Mouse (Mus musculus): ENCODE measurements around the gene Crtac1.

Gene Crtac1

DNA sequence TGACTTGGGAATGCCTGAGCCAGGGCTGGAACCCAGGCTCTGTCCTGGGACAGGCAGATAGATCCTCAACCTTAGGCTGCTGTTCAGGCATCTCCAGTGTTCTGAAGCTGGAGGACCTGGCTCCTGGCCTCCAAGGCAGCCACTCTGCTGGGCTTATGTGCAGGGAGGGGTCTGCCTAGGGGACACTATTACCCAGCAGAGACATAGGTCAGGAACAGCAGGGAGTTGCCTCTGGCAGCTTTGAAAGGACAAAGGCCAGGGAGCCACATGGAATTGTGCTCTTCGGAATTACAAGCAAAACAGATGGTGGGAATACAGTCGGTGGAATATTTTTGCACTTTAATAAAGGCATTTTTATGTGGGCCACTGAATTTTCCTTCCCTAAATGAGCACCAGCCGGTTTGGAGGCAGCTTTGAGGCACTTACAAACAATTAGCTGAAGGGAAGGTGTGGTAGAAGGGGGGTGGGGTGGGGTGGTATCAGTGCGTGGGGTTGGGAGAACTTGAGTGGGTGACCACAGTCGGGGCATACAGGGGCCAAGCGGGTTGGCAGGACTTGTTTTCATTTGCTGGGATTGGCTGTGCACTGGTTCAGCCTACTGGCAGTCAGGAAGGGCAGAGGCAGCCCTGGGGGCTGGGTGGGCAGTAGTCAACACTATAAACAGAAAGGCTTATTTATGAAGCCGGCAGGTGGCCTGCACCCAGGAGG, 140.5 kb downstream of the Crtac1 start:
- in situ Hi-C loops (cut with MseI, MboI), result no loop called here

DNA sequence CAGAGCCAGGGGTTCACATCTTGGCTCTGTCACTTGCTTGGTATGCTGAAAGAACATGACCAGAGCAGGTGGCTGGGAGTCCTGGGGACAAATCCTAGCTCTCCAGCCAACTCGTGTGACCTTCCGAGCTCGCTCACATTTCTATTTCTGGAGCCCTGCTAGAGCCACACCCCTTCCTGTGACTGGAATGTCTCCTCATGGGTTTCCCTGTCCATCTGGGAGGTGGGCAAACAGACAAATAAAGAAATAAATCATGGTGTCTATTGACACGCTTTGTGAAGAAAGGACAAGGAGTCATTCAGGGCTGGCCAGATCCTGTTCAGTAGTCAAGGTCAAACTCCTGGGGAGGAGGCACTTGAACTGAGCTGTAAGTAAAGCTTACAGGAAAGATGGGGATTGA, 143.2 kb downstream of the Crtac1 start:
- in situ Hi-C loops (cut with MseI, MboI), result no loop called here

DNA sequence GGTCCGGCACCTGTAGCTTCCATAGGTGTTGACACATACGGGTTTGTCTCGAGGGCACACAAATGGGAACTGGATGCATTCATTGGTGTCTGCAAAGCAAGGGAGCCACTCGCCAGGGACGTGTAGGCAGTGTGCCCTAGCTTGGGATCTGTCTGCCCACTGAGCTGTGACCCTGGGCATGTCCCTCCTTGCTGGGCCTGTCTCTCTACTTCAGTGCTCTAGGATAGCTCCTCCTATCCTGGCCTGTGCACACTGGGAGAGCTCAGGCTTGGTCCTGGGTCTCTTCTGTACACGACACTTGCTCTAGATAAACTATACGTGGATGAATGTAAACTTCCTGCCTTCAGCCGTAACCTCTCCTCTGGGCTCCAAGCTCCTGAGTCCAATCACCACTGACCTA, 147.4 kb downstream of the Crtac1 start:
- in situ Hi-C loops (cut with MseI, MboI), result no loop called here

DNA sequence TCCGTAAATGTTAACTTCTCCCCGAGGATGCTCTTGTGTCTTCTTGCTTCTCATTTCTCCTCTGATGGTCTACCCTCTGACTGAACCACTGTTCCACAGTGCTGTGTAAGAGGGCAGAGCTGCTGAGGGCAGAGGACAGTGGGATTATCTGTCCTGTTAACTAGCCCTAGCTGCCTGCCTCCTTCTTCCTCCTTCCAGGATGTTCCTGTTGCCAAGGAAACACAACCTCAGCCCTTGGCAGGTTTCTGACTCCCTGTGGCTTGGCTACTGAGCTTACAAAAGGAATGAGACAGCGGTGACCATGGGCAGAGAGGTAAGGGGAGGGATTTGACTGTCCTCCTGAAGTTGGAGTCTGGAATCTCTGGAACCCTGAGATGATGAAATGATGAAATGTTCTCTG, 152.0 kb downstream of the Crtac1 start:
- in situ Hi-C loops (cut with MseI, MboI), result no loop called here

DNA sequence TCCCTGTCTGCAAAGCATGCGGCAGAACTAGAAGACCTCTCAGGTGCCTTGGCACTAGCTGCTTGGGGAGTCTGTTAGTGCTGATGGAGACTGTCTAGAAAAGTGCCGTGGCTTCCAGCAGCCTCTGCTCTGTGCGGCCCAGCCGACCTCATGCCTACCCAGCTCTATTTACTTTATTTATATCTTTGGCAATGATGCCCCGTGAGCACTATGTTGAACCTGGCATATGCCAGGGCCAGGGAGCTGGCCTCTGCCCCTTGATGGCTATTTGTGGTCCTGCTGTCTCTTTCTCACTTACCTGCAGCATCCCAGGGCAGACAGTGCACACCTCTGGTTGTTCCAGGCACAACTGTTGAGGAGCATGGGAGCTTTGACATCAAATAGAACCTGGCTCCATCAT, 153.1 kb downstream of the Crtac1 start:
- in situ Hi-C loops (cut with MseI, MboI), result no loop called here

DNA sequence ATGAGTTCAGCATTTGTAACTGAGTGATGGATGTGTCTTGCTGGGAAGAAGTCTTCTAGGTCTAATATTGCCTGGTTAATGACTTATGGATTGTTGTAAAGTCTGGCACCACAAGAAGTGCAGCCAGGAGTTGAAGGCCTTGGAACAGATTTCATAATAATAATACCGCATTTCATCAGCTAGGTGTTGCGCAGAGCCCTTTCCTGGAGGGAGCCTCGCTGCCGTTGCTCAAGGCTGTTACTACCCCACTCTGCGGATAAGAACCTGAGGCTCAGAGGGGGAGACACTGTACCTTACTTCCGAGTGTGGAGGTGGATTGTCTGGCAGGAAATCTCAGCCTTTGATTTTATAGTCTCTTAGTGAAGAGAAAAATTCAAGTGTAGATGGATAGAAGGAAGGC, 154.3 kb downstream of the Crtac1 start:
- in situ Hi-C loops (cut with MseI, MboI), result no loop called here

DNA sequence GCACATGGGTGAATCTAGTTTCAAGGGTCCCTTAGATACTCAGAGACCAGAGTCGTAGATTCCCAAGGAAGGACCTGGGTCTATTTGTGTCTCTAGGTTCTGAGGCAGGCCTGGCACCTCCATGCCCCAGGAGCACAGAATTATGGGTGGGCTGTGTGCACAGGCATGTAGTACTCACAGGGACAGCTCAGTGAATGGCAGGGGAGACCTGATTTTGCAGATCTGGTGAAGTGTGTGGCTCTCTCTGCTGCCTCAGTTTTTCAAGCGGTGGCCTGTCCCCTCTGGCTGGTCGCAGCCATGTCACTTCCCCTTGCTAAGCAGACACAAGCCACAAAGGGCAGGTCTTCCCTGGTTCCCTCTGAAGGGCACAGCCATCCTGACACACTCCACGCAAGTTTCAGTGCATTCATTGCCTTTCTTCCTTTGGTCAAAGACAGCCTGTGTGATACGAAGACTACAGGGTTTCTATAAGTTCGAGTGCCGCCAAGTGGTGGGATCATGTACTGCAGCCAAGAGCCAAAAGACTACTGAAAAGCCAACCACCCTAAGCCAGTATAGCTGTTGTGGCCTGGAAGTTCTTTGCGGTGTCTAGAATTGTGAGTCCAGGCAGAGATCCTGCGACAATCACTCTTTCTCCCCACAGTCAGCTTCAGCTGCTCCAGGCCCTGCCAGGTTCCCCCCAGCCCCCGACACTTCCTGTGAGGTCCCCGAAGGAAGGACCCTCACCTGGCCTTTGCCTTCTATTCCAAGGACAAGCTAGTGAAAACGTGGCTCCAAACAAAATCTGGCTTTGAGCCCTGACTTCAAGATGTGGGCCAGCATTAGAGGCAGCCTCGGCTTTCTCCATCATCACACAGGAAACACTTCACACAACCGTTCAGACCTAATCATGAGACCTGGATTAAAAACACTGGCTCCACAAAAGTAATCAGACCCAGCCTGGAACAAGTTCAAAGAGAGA, 159.3 kb downstream of the Crtac1 start:
- in situ Hi-C loops (cut with MseI, MboI), result loop anchor here (5.0 kb wide), 2 partner anchors 55 to 80 kb away; no protein-coding TSS in a partner anchor

DNA sequence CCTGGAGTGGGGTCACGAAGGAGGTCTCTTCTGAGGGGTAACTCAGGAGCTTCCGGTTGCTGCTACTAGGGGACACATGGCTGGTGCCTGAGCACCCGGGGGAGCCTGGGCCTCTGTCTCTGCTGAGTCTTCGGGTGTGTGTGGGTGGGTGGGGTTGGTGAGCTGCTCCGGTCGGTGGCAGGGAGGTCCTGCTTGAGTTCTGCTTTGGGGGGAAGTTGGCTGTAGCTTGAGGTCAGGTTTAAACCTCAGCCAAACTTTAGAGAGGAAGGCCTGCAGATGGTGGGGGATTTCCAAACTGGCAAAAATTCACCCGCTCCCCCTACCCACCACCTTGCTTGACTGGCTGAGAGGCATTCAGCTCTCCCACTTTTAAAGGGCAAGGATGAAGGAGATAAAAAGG, 160.4 kb downstream of the Crtac1 start:
- in situ Hi-C loops (cut with MseI, MboI), result loop anchor here (5.0 kb wide), 2 partner anchors 54 to 79 kb away; no protein-coding TSS in a partner anchor

DNA sequence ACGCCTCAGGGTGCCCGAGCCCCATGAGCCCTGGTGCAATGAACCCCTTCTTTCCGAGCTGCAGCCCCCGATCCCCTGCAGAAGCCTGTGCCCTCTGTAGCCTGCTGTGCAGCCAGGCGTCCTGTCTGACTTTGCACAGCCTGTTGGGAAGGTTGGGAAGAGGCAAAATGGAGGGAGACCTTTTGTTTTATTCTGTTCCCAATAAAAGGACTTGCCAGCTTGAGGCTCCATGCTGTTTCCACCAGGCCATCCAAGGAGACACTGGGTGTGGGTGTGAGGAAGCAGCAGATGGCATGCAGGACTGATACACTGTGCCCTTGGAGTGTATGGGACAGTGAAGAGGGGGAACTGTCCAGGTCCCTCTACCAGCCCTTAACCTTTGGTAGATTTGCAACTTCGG, 161.5 kb downstream of the Crtac1 start:
- in situ Hi-C loops (cut with MseI, MboI), result loop anchor here (5.0 kb wide), 2 partner anchors 53 to 78 kb away; no protein-coding TSS in a partner anchor

DNA sequence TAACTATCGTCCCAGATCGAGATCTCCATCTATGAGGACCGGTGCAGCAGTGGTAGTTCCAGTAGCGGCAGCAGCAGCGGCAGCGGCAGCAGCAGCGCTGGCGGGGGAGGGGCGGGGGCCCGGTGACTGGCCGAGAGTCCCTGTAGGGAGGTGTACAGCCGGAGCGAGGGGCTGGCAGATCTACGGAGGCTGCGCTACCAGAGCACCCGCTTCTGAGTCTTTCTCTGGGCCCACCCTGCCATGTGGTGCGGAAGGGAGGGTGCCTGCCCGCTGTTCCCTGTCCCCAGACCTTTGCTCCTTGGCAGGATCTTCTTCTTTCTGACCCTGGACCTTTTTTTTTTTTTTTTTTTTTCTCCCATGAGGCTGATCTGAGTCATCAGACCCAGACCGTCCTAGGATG, 163.2 kb downstream of the Crtac1 start:
- in situ Hi-C loops (cut with MseI, MboI), result no loop called here

DNA sequence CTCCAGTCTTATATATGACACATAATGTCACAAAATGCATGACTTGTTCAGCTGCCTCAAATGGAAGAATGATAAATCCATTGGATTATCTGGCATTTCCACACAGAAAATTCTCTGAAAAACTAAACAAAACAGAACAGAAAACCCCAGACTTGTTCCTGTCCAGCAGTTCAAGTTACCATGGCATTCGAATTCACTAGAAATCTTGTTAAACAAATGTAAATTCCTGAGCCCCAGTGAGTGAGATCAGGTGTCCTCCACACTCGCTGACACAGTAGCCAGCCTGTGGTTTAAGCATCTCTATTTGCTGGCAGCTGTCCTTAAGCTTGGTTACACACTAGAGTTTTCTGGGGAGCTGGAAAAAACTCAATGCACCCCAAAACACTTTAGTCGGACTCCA, 168.1 kb downstream of the Crtac1 start:
- in situ Hi-C loops (cut with MseI, MboI), result no loop called here

DNA sequence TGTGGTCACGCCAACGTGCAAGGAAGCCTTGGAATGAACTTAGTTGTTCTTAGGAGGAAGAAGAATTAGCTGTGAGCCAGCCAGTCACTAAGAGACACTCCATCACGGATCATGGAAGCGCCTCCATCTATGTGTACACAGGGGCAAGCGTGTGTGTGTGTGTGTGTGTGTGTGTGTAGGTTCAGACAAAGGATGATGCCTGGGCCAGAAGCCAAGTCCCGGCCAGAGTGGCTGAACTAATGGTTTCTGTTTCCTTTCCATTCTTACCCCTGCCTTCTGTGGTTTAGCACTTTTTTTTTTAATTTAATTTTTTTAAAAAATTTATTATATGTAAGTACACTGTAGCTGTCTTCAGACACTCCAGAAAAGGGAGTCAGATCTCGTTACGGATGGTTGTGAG, 171.1 kb downstream of the Crtac1 start:
- in situ Hi-C loops (cut with MseI, MboI), result no loop called here

DNA sequence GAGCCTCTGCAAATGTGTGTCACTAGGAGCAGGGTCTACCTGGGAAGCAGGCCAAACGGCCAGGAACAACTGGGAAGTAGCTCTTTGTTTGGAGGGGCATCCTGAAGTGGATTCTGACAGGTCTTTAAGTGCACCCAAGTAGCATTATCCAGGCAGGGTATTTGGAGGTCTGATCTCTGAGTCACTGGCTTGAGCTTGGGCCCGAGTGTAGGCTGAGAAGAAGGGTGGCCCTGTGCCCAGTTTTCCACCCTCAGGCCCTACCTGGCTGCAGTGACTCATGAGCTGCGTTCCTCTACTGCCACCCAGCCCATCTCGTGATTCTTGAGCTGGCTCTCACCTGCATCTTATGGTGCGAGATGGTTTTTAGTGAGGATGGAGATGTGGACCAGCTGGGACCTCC, 173.0 kb downstream of the Crtac1 start:
- in situ Hi-C loops (cut with MseI, MboI), result no loop called here

DNA sequence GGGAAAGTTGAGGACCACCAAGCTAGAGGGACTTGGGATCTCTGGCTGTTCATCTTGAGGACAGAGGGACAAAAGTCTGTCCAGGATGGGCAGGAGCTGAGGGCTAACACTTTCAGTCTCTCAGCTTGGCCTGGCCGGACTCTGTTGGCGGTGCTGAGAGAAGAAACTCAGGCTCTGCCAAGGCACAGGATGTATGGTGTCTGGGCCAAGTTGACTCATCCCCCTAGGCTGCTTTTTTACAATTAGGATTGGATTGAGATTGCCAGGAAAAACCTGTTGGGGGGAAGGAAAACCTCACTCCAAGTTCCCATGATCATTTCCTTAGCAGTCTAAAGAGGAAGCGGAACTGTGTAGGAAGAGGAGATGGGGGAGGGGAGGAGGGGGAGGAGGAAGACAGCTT, 173.6 kb downstream of the Crtac1 start:
- in situ Hi-C loops (cut with MseI, MboI), result no loop called here

DNA sequence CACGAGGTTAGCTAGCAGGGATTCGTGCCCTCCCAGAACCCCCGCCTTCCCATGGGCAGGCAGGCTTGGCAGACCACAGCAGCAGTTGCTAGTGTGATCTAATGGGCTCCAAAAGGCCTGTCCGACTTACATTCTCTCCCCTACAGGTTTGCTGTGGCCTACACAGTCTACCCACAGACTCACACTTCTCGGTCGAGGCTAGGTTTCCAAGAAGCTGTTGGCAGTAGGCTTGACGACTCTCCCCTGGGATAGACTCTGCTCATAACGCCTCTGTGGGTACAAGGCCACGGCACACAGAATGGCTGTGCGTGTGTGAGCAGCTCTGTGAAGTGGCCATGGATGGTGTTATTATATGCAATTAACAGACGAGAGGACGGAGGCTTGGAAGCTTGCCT, 174.3 kb downstream of the Crtac1 start:
- in situ Hi-C loops (cut with MseI, MboI), result no loop called here

DNA sequence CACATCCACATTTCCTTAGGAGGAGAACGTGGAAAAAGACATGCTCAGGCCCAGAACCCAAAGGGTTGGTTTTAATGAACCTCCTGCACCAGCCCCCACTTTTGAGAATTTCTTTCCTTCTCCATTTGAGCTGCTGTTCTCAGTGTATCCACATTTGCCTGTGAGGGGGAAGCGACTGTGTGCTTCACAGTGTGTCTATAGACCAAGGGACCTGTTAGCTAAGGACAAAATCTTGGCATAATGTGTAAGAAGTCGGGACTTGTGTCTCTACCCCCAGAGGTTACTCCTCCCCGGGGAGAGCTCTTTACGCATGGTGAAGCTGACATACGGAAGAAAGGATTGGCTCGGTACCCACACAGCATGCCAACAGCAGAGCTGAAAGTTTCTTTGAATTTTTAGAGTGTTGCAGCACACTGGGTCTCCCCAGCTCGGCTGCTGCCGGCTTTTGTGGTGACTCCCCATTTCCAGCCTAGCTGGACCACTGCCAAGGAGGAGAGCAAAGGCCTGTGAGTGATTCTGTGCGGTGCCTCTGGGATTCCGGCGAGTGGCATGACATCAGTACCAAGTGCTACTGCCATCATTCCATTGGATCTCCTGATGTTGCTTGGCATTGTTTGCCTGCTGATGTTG, 174.9 kb downstream of the Crtac1 start:
- in situ Hi-C loops (cut with MseI, MboI), result no loop called here

DNA sequence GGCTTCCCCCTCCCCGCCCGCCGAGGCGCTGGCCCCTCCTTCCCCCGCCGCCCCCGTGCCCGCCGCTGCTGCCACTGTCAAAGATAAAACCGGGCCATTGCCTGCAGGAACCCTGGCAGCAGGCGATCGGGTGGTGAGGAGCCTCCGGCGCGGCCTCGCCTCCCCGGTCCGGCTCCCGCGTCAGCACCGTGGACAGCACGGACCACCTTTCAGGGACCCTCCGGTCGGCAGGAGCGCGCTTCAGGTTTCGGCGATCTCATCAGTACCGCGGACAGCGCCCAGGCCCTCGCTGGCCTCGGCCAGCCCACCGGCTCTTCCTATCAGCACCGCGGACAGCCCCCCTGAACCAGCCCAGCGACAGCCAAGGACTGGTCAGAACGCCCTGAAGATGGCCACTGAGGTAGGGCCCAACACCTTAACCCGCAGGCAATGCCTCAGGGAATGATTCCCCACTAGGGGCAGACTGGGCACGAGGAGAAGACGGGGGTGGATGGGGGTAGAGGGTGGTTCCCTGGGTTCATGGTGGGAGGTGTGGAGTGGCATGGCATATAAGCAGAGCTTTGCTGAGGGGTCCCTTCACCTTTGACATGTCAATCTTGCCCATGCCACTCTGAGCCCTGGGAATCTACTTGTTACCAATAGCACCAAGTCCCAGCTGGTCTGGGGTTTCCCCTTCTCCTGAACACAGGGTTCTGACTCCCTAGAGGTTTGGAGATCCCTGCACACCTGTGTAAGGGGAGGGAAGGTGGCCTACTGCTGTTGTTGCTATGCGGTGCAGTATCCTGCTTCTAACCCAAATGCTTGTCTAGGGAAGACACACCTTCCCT, 175.6 kb downstream of the Crtac1 start:
- in situ Hi-C loops (cut with MseI, MboI), result no loop called here

DNA sequence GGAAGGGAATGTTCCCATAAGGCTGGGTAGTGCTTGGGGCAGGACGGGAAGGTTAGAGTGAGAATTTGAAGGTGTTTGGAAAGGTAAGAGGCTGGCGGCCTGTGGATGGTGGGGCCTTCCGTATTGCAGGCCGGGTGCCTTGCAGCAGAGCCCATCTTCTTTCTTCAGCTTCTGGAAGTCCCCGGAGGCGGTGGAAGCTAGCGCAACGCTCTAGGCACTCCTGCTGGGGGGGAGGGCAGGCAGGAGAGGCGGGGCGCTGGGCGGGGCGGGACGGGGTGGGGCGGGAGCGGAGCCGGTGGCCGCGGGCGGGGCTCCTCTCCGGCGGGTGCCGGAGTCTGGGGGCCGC, 176.2 kb downstream of the Crtac1 start:
- in situ Hi-C loops (cut with MseI, MboI), result no loop called here

DNA sequence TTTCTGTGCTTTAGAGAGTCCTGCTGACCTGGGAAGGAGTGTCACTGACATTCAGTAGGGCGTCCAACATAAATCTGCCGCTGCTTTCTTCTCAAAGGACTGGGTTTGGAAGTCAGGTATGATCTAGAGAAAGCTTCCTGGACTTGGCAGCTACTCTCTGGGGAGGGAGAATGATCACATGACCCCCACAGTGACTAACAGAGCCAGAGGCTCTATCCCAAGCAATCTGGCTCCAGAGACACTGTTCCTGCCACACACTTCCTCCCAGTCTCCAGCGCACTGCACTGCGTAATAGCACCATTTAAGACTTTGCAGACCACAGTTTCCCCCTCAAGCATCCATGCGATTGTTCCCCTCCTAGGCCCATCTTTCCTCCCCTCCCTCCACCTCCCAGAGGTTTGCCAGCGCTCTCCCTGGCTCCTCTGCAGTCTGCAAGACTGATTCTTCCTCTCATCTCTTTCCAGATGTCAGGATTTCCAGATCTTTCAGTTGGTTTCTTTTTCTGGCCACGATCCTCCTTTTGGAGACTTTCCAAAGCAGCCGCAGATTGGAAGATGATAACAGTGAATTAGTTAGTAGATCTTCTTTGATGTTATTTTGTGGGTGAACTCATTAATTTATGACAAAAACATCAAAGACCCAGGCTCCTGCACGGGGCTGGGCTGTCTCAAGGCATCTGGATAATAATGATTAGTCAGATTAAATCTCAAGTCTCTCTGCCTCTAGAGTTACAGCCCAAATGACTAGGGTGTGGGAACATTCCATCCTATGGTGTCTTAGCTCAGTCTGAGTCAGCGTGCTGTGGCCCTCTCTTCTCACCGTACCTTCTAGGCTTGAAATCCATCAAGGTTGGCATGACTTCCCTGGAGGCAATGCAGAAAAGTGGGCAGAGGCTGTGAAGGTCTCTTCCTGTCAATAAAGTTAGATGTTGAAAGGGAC, 181.3 kb downstream of the Crtac1 start:
- in situ Hi-C loops (cut with MseI, MboI), result no loop called here

DNA sequence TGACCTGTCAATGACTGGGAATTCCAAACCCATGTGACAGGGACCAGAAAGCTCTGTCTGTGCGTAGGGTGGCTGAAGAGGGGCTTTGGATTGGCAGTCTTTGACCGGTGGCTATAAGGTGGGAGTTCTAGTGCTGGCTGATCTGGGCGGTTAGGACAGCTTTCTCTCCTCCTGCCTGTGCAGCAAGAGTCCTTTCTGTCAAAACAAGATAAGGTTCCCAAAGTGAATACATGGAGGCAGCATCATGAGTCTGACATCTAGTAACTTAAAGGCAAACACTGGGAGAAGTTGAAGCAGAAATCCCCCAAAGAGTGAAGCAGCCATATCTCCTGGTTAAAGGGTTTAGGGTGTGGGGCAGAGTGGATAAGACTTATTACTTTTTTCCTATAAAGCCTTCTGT, 184.1 kb downstream of the Crtac1 start, which contains the start of gene Golga7b:
Gene Golga7b (plus strand): TSS at position 56 of the 400 bp plus-strand sequence.
- in situ Hi-C loops (cut with MseI, MboI), result no loop called here
